Mouse (Mus musculus) heart, adult 2 months (tissue): ENCODE data around the gene Fgfr2. TPM values are rescaled to one million over a fixed set of nuclear protein-coding genes. Genes with fewer than 3 reads are reported as not detected.

Source experiments
- DNase-seq, 2 experiments: peaks; one replicate each; pipeline ENCODE4 v3.0.0; 2021
- H3K27ac ChIP-seq: fragments of 200-600 bp; 2 replicates; pipeline ENCODE4 v1.8.1; 2022
- H3K27me3 ChIP-seq: fragments of 200-500 bp; 2 replicates; pipeline ENCODE4 v1.6.1; 2012; ENCODE audit warnings: mild to moderate bottlenecking, low read length, inconsistent platforms, mixed read lengths; ENCODE audit not compliant: control insufficient read depth, insufficient read depth
- H3K36me3 ChIP-seq: fragments of 200-500 bp; 2 replicates; pipeline ENCODE4 v1.6.1; 2012; ENCODE audit warnings: low read length, inconsistent platforms; ENCODE audit not compliant: control insufficient read depth, insufficient read depth
- H3K4me1 ChIP-seq: fragments of 200-500 bp; 2 replicates; pipeline ENCODE4 v1.6.1; 2011; ENCODE audit warnings: low read length; ENCODE audit not compliant: control insufficient read depth, insufficient read depth
- H3K4me3 ChIP-seq: fragments of 200-600 bp; 2 replicates; pipeline ENCODE4 v1.8.1; 2022
- H3K79me2 ChIP-seq: fragments of 200-500 bp; replicated peaks from 2 replicates; pipeline ENCODE4 v1.6.1; 2012; ENCODE audit warnings: mild to moderate bottlenecking, inconsistent platforms, low read length, moderate library complexity, mixed read lengths; ENCODE audit not compliant: control insufficient read depth, insufficient read depth
- H3K9ac ChIP-seq: fragments of 200-500 bp; 2 replicates; pipeline ENCODE4 v1.6.1; 2012; ENCODE audit warnings: low read depth, mild to moderate bottlenecking, control low read depth, inconsistent platforms, low read length, mixed read lengths
- CTCF ChIP-seq: fragments of 200-600 bp; IDR thresholded peaks from 2 replicates; pipeline ENCODE4 v1.8.1; 2022; ENCODE audit warnings: antibody characterized with exemption, mild to moderate bottlenecking, moderate library complexity
- EP300 ChIP-seq: fragments of 200-500 bp; IDR thresholded peaks from 2 replicates; pipeline ENCODE4 v1.6.1; 2011; ENCODE audit warnings: low read depth, low read length, control low read depth; ENCODE audit not compliant: insufficient read depth
- POLR2A ChIP-seq: fragments of 200-500 bp; IDR thresholded peaks from 2 replicates; pipeline ENCODE4 v1.6.1; 2011; ENCODE audit warnings: mild to moderate bottlenecking, low read depth, low read length, control low read depth; ENCODE audit not compliant: insufficient read depth
- WGBS: fragments of 180-500 bp; shearing (Covaris S2); methylation state at CpG from one replicate; pipeline ENCODE4 v1.1.7; 2018; 5-methylcytosine and 5-hydroxymethylcytosine counted together
- intact Hi-C: fragments of 180-260 bp; cut with DNase I; formaldehyde crosslinking; loops from one replicate; pipeline ENCODE4 v1.15.1; 2025
- polyA plus RNA-seq: library from polyadenylated mRNA; depleted of rRNA; stranded (reverse); fragments of >200 nt; gene quantifications from 2 replicates; pipeline ENCODE4 v1.2.3, GENCODE M21; 2012
- total RNA-seq, 2 experiments: library from RNA; stranded (reverse); gene quantifications; 2 replicates each; pipeline ENCODE4 v1.2.3; 2021

Gene Fgfr2
- total and polyA plus RNA-seq, 3 experiments: 1.1 to 2.0 (median 1.3) TPM

GRCm38 (mm10) chr7:132571481-132571880 lies 551.7 kb downstream of the Fgfr2 start:
- intact Hi-C loops: no loop called here
- Histone ChIP-seq H3K4me1 (peaks cover 13% of the 10 kb centered on the region), H3K9ac (no peak overlapping the region), H3K4me3 (no peak overlapping the region), H3K36me3 (peaks cover 38% of the 10 kb centered on the region), H3K79me2 (0 out of 2 replicates have a peak, but pooled peaks cover 3% of the 10 kb centered on the region), H3K27ac (no peak overlapping the region), H3K27me3 (no peaks in the 10 kb centered on the region)
- 30% methylated on average over 8 of the region's 8 CpGs for WGBS
- no peak for DNase-seq
- no peak for TF ChIP-seq EP300
- no peak for TF ChIP-seq CTCF
- no peak for TF ChIP-seq POLR2A

GRCm38 (mm10) chr7:132570071-132570470 lies 553.1 kb downstream of the Fgfr2 start:
- H3K9ac ChIP-seq: no peak overlapping the region
- no peak overlapping the region for H3K4me3 ChIP-seq
- peak in 1 of 2 experiments; percentile 57 for DNase-seq
- peaks cover 38% of the 10 kb centered on the region for H3K36me3 ChIP-seq
- H3K4me1 ChIP-seq: peaks cover 11% of the 10 kb centered on the region
- TF ChIP-seq CTCF (no peak), POLR2A (no peak), EP300 (peak; percentile 42; the same call in 1 of the 2 replicates)
- H3K27me3 ChIP-seq: no peaks in the 10 kb centered on the region
- WGBS: 53% methylated on average over 5 of the region's 5 CpGs
- 0 out of 2 replicates have a peak, but pooled peaks cover 3% of the 10 kb centered on the region for H3K79me2 ChIP-seq
- peak overlapping the region; percentile 27 for H3K27ac ChIP-seq
- intact Hi-C loops: no loop called here

DNA sequence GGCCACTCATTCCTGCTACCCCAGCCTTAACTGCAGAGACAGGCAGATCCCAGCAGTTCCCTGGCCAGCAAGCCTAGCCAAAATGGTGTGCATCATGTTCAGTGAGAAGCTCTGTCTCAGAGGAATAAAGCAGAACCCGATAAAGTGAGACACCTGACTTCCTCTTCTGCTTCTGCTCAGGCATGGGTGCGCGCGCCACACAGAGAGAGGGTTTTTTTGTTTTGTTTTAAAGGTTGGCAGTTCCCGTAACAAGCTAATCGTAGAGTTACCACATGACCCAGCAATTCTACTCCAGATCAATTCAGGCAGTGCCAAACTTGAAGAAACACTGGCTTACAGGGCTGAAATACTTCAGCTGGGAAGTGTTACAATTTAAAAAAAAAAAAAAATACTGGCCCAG lies 554.3 kb downstream of the Fgfr2 start:
- H3K27ac ChIP-seq: no peak overlapping the region
- H3K4me3 ChIP-seq: no peak overlapping the region
- intact Hi-C loops: no loop called here
- TF ChIP-seq EP300 (no peak), CTCF (no peak), POLR2A (no peak)
- 60% methylated on average over 6 of the region's 6 CpGs for WGBS
- peaks cover 34% of the 10 kb centered on the region for H3K36me3 ChIP-seq
- no peaks in the 10 kb centered on the region for H3K27me3 ChIP-seq
- DNase-seq: peak in 1 of 2 experiments; percentile 60
- peaks cover 10% of the 10 kb centered on the region for H3K4me1 ChIP-seq
- H3K79me2 ChIP-seq: 0 out of 2 replicates have a peak, but pooled peaks cover 3% of the 10 kb centered on the region
- H3K9ac ChIP-seq: no peak overlapping the region

- no peak for DNase-seq
- Histone ChIP-seq H3K36me3 (peaks cover 25% of the 10 kb centered on the region), H3K27me3 (no peaks in the 10 kb centered on the region), H3K79me2 (no peaks in the 10 kb centered on the region), H3K27ac (no peak overlapping the region), H3K4me1 (peaks cover 5% of the 10 kb centered on the region), H3K4me3 (no peak overlapping the region), H3K9ac (no peak overlapping the region)
- 43% methylated on average over 1 of the region's 1 CpGs for WGBS
- intact Hi-C loops: no loop called here
- TF ChIP-seq EP300 (no peak), CTCF (no peak), POLR2A (no peak)
These were observed 557.3 kb downstream of the Fgfr2 start for GRCm38 (mm10) chr7:132565831-132566230.

GRCm38 (mm10) chr7:132559138-132559766 lies 563.9 kb downstream of the Fgfr2 start:
- 44% methylated on average over 3 of the region's 3 CpGs for WGBS
- intact Hi-C loops: loop anchor here (10.0 kb wide), 1 partner anchor 1014 kb away; the partner anchor contains the start of genes Hmx2 and Hmx3
- peak overlapping the region; percentile 50 for H3K27ac ChIP-seq

DNA sequence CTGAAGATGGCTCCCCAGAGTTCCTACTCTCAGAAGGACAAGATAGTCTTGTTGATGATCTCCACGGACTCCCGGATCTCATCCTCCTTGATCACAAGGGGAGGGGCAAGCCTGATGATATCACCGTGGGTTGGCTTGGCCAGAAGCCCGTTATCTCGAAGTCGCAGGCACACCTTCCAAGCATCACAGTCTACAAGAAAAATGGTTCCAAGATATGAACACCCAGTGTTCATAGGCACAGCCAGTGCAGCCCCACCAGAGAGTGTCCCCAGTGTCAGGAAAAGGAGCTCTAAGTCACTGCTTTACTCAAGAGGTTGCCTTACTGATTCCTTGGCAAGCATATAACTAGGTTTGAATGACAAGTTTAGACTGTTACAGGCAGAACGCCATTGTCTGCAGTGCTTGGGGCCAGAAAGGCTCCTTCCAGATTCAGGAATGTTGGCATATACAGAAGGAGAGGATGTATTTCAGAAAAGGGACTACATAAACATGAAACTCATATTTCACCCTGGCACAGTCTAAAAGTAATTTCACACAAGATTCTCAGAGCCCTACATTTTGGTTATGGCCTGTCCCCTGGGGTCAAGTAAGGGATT lies 564.9 kb downstream of the Fgfr2 start:
- Histone ChIP-seq H3K27me3 (no peaks in the 10 kb centered on the region), H3K4me3 (no peak overlapping the region), H3K79me2 (no peaks in the 10 kb centered on the region), H3K9ac (no peak overlapping the region), H3K36me3 (peaks cover 22% of the 10 kb centered on the region), H3K4me1 (peaks cover 15% of the 10 kb centered on the region), H3K27ac (no peak overlapping the region; the same call in 1 of the 2 replicates)
- TF ChIP-seq EP300 (no peak), CTCF (no peak), POLR2A (no peak)
- 55% methylated on average over 7 of the region's 7 CpGs for whole genome bisulfite sequencing
- intact Hi-C loops: loop anchor here (10.0 kb wide), 1 partner anchor 1013 kb away; the partner anchor contains the start of genes Hmx2 and Hmx3
- no peak for DNase-seq

More at GRCm38 (mm10) chr7:132559138-132559766, 563.9 kb downstream of the Fgfr2 start:
- no peak overlapping the region for H3K9ac ChIP-seq
- peaks cover 22% of the 10 kb centered on the region for H3K36me3 ChIP-seq
- no peak overlapping the region for H3K4me3 ChIP-seq
- no peak for DNase-seq
- H3K4me1 ChIP-seq: peaks cover 15% of the 10 kb centered on the region
- TF ChIP-seq POLR2A (no peak), EP300 (no peak), CTCF (no peak)
- H3K27me3 ChIP-seq: no peaks in the 10 kb centered on the region
- no peaks in the 10 kb centered on the region for H3K79me2 ChIP-seq
